Mouse (Mus musculus) liver, adult 2 months (tissue): ENCODE data around the gene Gm20538. TPM values are rescaled to one million over a fixed set of nuclear protein-coding genes. Genes with fewer than 3 reads are reported as not detected.

Experiments
- DNase-seq: peaks from one replicate; pipeline ENCODE4 v3.0.0-alpha.2; 2011; ENCODE audit warnings: low read depth, low spot score; ENCODE audit errors: extremely low read depth
- H3K27ac ChIP-seq: fragments of 200-500 bp; replicated peaks from 2 replicates; pipeline ENCODE4 v1.5.1; 2012; ENCODE audit warnings: low read depth, mild to moderate bottlenecking, control low read depth, inconsistent platforms, low read length; ENCODE audit not compliant: insufficient read depth
- H3K27me3 ChIP-seq: fragments of 200-500 bp; 2 replicates; pipeline ENCODE4 v1.6.1; 2012; ENCODE audit warnings: mild to moderate bottlenecking, moderate library complexity, low read length, inconsistent platforms; ENCODE audit not compliant: control insufficient read depth, insufficient read depth
- H3K36me3 ChIP-seq: fragments of 200-500 bp; 2 replicates; pipeline ENCODE4 v1.6.1; 2012; ENCODE audit warnings: low read length, inconsistent platforms; ENCODE audit not compliant: control insufficient read depth, insufficient read depth
- H3K4me1 ChIP-seq: fragments of 200-500 bp; 2 replicates; pipeline ENCODE4 v1.6.1; 2011; ENCODE audit warnings: low read length; ENCODE audit not compliant: control insufficient read depth, insufficient read depth
- H3K4me3 ChIP-seq: fragments of 200-500 bp; 2 replicates; pipeline ENCODE4 v1.5.1; 2011; ENCODE audit warnings: low read depth, mild to moderate bottlenecking, control low read depth, low read length, moderate library complexity; ENCODE audit not compliant: insufficient read depth
- H3K79me2 ChIP-seq: fragments of 200-500 bp; 2 replicates; pipeline ENCODE4 v1.6.1; 2012; ENCODE audit warnings: inconsistent platforms, mild to moderate bottlenecking, low read length, moderate library complexity; ENCODE audit not compliant: control insufficient read depth, insufficient read depth
- H3K9ac ChIP-seq: fragments of 200-500 bp; 2 replicates; pipeline ENCODE4 v1.6.1; 2012; ENCODE audit warnings: low read depth, mild to moderate bottlenecking, control low read depth, inconsistent platforms, low read length
- CTCF ChIP-seq: fragments of 200-500 bp; IDR thresholded peaks from 2 replicates; pipeline ENCODE4 v1.5.1; 2011; ENCODE audit warnings: low read depth, low read length, control low read depth
- POLR2A ChIP-seq: fragments of 200-500 bp; IDR thresholded peaks from 2 replicates; pipeline ENCODE4 v1.6.1; 2011; ENCODE audit warnings: low read length, control low read depth; ENCODE audit not compliant: insufficient read depth; ENCODE audit errors: extremely low read depth
- WGBS: fragments of 180-500 bp; shearing (Covaris S2); methylation state at CpG from one replicate; pipeline ENCODE4 v1.1.7; 2018; 5-methylcytosine and 5-hydroxymethylcytosine counted together
- polyA plus RNA-seq: library from polyadenylated mRNA; depleted of rRNA; stranded (reverse); fragments of >200 nt; gene quantifications from 2 replicates; pipeline ENCODE4 v1.2.3, GENCODE M21; 2012
- total RNA-seq: library from RNA; depleted of rRNA; stranded (reverse); fragments of >200 nt; gene quantifications from 2 replicates; pipeline ENCODE4 v1.2.3, GENCODE M21; 2014

Gm20538 gene
- total and polyA plus RNA-seq, 2 experiments = not detected

DNA sequence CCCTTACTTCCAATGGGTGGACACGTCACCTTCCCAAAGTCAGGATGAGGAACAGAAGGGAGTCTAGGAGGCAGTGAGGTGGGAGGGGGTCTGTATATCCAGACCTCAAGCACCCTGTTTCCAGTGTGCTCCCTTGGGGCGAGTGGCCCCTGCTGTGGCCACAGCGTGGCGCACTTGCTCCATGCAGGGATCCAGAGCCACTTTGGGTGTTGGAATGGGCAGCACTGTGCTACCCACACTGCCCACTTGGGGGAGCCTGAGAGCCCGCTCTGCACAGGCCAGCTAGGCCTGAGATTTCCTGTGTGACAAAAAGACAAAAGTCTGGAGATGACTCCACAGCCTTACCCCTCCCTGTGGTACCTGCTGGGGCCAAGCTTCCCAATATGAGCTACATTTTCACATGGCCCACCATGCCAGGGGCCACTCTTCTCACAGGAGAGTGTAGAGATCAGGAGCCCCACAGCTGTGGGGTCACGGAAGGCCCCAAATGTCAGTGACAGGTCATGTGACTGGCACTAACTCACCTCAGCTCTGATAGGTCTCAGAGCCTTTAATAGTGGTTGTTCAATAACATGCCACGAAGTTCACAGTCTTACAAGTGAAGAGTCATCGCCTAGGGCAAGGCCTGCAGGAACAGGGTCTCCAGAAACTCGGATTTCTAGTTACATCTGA lies 30.1 kb upstream of the Gm20538 start:
- Histone ChIP-seq H3K4me3 (no peak overlapping the region), H3K9ac (no peak overlapping the region), H3K27me3 (0 out of 2 replicates have a peak, but pooled peaks cover 4% of the 10 kb centered on the region), H3K27ac (no peak overlapping the region), H3K79me2 (no peaks in the 10 kb centered on the region), H3K36me3 (no peaks in the 10 kb centered on the region), H3K4me1 (no peaks in the 10 kb centered on the region)
- peak; percentile 54 for DNase-seq
- TF ChIP-seq CTCF (peak; percentile 100), POLR2A (no peak)
- 40% methylated on average over 9 of the region's 9 CpGs for WGBS

DNA sequence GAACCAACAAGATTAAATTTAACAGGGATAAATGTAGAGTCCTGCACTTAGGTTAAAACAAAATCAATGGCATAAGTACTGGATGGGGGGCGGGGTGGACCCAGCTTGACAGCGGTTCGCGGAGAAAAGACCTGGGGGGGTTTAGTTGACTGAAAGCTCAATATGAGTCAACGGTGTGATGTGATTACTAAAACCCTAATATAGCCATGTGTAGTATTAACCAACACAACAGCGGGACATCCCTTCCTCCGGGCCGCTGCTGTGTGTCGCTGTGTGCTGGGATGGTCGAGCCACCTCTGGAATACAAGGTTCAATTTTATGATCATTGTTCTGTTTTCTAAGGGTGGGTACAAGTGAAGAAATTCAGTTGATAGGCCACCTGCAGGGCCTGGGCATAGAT lies 29.5 kb upstream of the Gm20538 start:
- Histone ChIP-seq H3K9ac (no peak overlapping the region), H3K79me2 (no peaks in the 10 kb centered on the region), H3K36me3 (no peaks in the 10 kb centered on the region), H3K4me1 (no peaks in the 10 kb centered on the region), H3K27me3 (0 out of 2 replicates have a peak, but pooled peaks cover 4% of the 10 kb centered on the region), H3K4me3 (no peak overlapping the region), H3K27ac (no peak overlapping the region)
- no peak for DNase-seq
- no peak for TF ChIP-seq POLR2A
- TF ChIP-seq CTCF = no peak
- 80% methylated on average over 10 of the region's 10 CpGs for WGBS

DNA sequence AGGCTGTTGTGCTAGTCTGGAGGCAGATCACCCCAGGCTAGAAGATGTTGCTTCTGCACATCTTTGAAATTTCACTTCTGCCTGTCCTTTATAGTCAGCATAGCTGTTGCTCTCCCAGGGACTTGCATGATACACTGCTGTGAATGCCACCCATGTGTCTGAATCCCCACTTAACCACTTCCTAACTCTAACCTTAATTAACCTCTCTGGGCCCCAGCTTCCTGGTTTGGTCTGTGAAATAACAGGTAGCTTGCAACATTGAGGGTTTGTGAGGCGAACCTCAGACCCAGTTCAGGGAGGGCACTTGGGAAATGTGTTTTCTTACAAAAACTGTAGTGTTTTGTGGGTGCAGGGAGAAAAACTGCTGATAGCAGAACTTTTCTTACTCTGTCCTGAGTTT lies 25.4 kb upstream of the Gm20538 start:
- no peak overlapping the region for H3K27ac ChIP-seq
- no peak for DNase-seq
- H3K4me1 ChIP-seq = no peaks in the 10 kb centered on the region
- H3K9ac ChIP-seq = no peak overlapping the region
- 58% methylated on average over 1 of the region's 1 CpGs for WGBS
- H3K27me3 ChIP-seq = no peaks in the 10 kb centered on the region
- no peaks in the 10 kb centered on the region for H3K36me3 ChIP-seq
- no peak for TF ChIP-seq POLR2A
- no peak for TF ChIP-seq CTCF
- H3K79me2 ChIP-seq = no peaks in the 10 kb centered on the region
- H3K4me3 ChIP-seq = no peak overlapping the region

DNA sequence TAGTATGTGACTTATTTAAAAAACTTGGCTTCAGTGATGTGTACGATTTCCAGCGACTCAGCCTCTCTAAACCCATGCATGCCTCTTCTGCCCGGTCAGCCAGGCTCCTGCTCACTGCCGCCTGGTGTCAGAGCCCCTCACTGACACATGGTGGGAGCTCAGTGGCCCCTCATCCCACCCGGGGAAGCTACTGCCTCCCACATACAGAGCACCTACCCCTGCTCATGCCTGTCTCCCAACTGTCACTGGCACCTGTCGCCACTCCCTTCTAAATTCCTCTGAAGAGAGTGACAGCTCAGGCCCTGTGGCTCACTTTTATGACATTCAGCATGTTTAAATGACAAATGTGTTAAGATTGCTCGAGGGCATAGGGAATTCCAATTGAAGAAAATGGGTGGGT lies 23.6 kb upstream of the Gm20538 start:
- TF ChIP-seq POLR2A = no peak
- TF ChIP-seq CTCF = no peak
- WGBS = 88% methylated on average over 7 of the region's 7 CpGs

DNA sequence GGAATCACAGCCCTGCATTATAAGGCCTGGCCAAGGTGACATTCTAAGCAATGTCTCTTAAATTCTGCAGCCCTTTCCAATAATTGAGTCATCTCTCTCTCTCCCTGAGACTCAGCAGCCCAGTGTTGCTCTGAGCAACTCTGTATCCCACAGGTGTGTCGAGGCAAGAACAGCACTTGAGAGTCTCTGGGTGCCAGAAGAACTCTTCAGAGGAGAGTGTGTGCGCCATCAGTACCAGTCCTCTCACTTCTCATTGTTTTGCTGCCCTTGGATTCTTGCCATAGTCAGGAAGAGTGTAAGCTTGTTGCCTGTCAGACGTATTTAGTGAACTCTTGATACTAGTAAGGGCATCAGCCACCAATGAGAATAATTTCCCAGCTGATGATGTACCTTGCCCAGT lies 15.1 kb upstream of the Gm20538 start:
- TF ChIP-seq CTCF = no peak
- TF ChIP-seq POLR2A = no peak
- no peak overlapping the region for H3K27ac ChIP-seq
- no peak for DNase-seq
- H3K27me3 ChIP-seq = no peaks in the 10 kb centered on the region
- H3K4me1 ChIP-seq = peaks cover 6% of the 10 kb centered on the region
- peaks cover 51% of the 10 kb centered on the region for H3K36me3 ChIP-seq
- WGBS = 89% methylated on average over 3 of the region's 3 CpGs
- H3K4me3 ChIP-seq = no peak overlapping the region
- H3K9ac ChIP-seq = no peak overlapping the region
- H3K79me2 ChIP-seq = peaks cover 9% of the 10 kb centered on the region; the same call in 1 of the 2 replicates

More for the DNA sequence above, 23.6 kb upstream of the Gm20538 start:
- H3K4me1 ChIP-seq = no peaks in the 10 kb centered on the region
- no peak overlapping the region for H3K27ac ChIP-seq
- no peaks in the 10 kb centered on the region; the same call in 1 of the 2 replicates for H3K36me3 ChIP-seq
- no peak overlapping the region for H3K9ac ChIP-seq
- H3K27me3 ChIP-seq = no peaks in the 10 kb centered on the region
- no peak for DNase-seq
- no peaks in the 10 kb centered on the region for H3K79me2 ChIP-seq
- no peak overlapping the region for H3K4me3 ChIP-seq

DNA sequence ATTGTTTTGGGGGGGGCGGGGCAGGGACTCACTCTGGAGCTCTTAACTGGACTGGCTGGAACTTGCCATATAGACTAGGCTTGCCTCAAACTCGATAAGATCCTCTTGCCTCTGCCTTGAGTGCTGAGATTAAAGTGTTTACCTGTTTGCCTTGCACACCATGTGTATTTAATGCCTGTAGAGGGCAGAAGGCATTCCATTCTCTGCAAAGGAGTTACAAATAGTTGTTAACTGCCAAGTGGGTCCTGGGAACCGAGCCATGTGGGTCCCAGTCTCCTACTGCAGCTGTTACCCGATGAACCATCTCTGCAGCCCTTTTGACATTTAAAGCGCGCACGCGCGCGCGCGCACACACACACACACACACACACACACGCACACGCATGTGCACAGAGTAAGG lies 11.4 kb upstream of the Gm20538 start:
- peaks cover 32% of the 10 kb centered on the region for H3K36me3 ChIP-seq
- H3K4me3 ChIP-seq = no peak overlapping the region
- no peak for DNase-seq
- H3K27me3 ChIP-seq = no peaks in the 10 kb centered on the region
- TF ChIP-seq POLR2A (no peak), CTCF (no peak)
- 84% methylated on average over 14 of the region's 14 CpGs for WGBS
- H3K4me1 ChIP-seq = peaks cover 6% of the 10 kb centered on the region
- H3K27ac ChIP-seq = no peak overlapping the region
- peaks cover 9% of the 10 kb centered on the region; the same call in 1 of the 2 replicates for H3K79me2 ChIP-seq
- H3K9ac ChIP-seq = no peak overlapping the region
